Mouse (Mus musculus) limb, embryonic 11.5 days (tissue): ENCODE results near the gene Nrn1. TPM values are rescaled to one million over a fixed set of nuclear protein-coding genes. Genes with fewer than 3 reads are reported as not detected.

Source experiments
- ATAC-seq: fragments of 200-750 bp; cut with Nextera tagmentation; 2 replicates; pipeline ENCODE4 v1.8.0; 2017; ENCODE audit warnings: low read depth; ENCODE audit not compliant: insufficient number of reproducible peaks, low FRiP score, low TSS enrichment
- DNase-seq: peaks from one replicate; pipeline ENCODE4 v3.0.0-alpha.2; 2015; ENCODE audit warnings: low spot score
- H3K27ac ChIP-seq: fragments of 300-500 bp; sonication (generic); replicated peaks from 2 replicates; pipeline ENCODE4 v1.5.1; 2014; ENCODE audit warnings: low read depth, mild to moderate bottlenecking, low read length
- H3K27me3 ChIP-seq: fragments of 300-500 bp; sonication (generic); 2 replicates; pipeline ENCODE4 v1.6.1; 2014; ENCODE audit warnings: mild to moderate bottlenecking, low read length, mixed read lengths; ENCODE audit not compliant: control insufficient read depth, insufficient read depth
- H3K36me3 ChIP-seq: fragments of 300-500 bp; sonication (generic); 2 replicates; pipeline ENCODE4 v1.6.1; 2014; ENCODE audit warnings: mild to moderate bottlenecking, low read length, moderate library complexity, mixed read lengths; ENCODE audit not compliant: control insufficient read depth, insufficient read depth
- H3K4me1 ChIP-seq: fragments of 300-500 bp; sonication (generic); 2 replicates; pipeline ENCODE4 v1.6.1; 2014; ENCODE audit warnings: low read length, mixed read lengths; ENCODE audit not compliant: control insufficient read depth, insufficient read depth
- H3K4me2 ChIP-seq: fragments of 300-500 bp; sonication (generic); 2 replicates; pipeline ENCODE4 v1.6.1; 2014; ENCODE audit warnings: low read depth, mild to moderate bottlenecking, moderate library complexity; ENCODE audit not compliant: severe bottlenecking
- H3K4me3 ChIP-seq: fragments of 300-500 bp; sonication (generic); 2 replicates; pipeline ENCODE4 v1.5.1; 2014; ENCODE audit warnings: low read depth, low read length
- H3K9ac ChIP-seq: fragments of 300-500 bp; sonication (generic); 2 replicates; pipeline ENCODE4 v1.6.1; 2014; ENCODE audit warnings: mild to moderate bottlenecking, low read length
- H3K9me3 ChIP-seq: fragments of 300-500 bp; sonication (generic); 2 replicates; pipeline ENCODE4 v1.6.1; 2016; ENCODE audit warnings: low read length; ENCODE audit not compliant: control insufficient read depth
- WGBS: fragments of 180-500 bp; shearing (Covaris S2); extraction: QIAGEN DNeasy Blood & Tissue Kit; methylation state at CpG from one replicate; pipeline ENCODE4 v1.1.7; 2014; 5-methylcytosine and 5-hydroxymethylcytosine counted together
- polyA plus RNA-seq: library from polyadenylated mRNA; unstranded; fragments of >200 nt; fragmentation: Nextera tagmentation; extraction: Ambion mirVana; gene quantifications from 2 replicates; pipeline ENCODE4 v1.2.1, GENCODE M21; 2014

Nrn1 gene
- polyA plus RNA-seq, 1 experiment from 2014 or later, result 2.1 TPM

DNA sequence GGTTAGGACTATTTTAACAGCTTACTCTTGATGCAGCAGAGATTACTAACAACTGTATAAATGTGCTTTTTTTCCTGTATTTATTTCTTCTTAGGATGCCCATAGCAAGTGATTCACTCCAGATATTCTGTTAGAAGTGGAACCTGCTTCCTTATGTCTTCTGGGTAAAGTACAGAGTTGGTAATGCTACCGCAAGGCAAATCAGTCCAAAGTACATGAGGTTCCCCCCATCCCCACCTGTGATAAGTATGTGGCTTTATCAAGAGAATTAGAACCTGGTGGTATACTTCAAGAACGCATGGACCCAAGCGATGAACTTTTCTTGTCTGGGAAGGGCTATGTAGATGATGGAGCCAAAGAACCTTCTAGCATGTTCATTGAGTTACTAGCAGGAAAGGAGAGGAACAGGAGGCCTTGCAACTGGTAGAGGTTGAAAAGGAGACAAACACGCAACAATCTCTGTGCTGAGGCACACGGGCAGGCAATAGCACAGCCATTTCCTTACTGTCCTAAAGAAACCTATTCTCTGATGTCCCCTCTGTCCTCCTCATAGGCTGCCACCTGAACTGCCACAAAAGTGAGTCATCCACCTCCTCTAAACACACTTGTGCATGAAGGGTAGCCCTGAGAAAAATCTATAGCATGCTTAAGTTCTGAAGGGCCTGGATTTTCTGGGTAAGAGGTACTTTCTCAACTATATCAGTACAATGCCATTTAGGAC, 14.5 kb downstream of the Nrn1 start:
- Histone ChIP-seq H3K4me3 (no peak overlapping the region), H3K9me3 (no peaks in the 10 kb centered on the region), H3K36me3 (no peaks in the 10 kb centered on the region), H3K9ac (no peak overlapping the region), H3K4me2 (no peak overlapping the region), H3K27me3 (peaks cover 34% of the 10 kb centered on the region), H3K27ac (no peak overlapping the region), H3K4me1 (peaks cover 11% of the 10 kb centered on the region)
- ATAC-seq, result no peak
- DNase-seq, result no peak
- 91% methylated on average over 5 of the region's 5 CpGs for WGBS

DNA sequence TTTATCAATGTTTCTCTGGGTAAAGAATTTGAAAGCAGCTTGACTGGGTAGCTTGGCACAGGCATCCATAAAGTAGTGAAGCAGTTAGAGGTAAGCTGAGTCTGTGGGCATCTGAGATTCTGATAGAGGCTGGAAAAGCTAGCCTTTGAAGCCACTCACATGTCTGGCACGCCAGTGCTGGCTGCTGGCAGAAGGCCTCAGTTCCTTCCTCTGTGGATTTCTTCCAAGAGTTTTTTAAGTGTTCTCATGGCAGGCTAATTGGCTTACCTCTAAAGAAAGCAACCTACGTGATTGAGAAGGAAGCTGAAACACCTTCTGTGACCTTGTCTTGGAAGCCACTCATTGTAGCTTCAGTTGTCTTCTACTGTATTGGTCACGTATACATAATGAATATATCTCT, 17.6 kb downstream of the Nrn1 start:
- 76% methylated on average over 3 of the region's 3 CpGs for WGBS
- Histone ChIP-seq H3K4me1 (no peaks in the 10 kb centered on the region), H3K4me3 (no peak overlapping the region), H3K27me3 (peaks cover 5% of the 10 kb centered on the region; the same call in 1 of the 2 replicates), H3K36me3 (no peaks in the 10 kb centered on the region), H3K9me3 (no peaks in the 10 kb centered on the region), H3K4me2 (no peak overlapping the region), H3K9ac (no peak overlapping the region), H3K27ac (no peak overlapping the region)
- DNase-seq, result no peak
- no peak for ATAC-seq

DNA sequence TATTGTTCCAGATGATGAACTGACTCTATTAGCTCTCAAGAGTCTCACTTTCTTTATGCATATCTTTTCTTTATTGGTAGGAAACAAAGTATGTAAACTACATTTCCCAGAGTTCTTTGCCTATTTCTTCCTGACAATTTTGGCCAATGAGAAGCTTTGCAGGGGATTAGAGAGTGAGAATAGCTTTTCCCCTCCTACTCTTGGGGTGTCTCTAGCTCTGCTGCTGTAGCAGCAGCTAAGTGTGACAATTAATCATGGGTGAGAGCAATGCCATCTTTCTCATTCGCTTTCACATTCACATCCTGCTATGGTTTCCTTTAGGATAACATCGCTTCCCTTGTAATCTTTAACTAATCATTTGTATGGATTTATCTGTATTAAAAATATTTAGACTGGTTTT, 18.2 kb downstream of the Nrn1 start:
- WGBS, result 55% methylated on average over 2 of the region's 2 CpGs
- Histone ChIP-seq H3K36me3 (no peaks in the 10 kb centered on the region), H3K4me3 (no peak overlapping the region), H3K4me2 (no peak overlapping the region), H3K27me3 (no peaks in the 10 kb centered on the region), H3K4me1 (no peaks in the 10 kb centered on the region), H3K9ac (no peak overlapping the region), H3K9me3 (no peaks in the 10 kb centered on the region), H3K27ac (no peak overlapping the region)
- ATAC-seq (no peak), DNase-seq (no peak)

DNA sequence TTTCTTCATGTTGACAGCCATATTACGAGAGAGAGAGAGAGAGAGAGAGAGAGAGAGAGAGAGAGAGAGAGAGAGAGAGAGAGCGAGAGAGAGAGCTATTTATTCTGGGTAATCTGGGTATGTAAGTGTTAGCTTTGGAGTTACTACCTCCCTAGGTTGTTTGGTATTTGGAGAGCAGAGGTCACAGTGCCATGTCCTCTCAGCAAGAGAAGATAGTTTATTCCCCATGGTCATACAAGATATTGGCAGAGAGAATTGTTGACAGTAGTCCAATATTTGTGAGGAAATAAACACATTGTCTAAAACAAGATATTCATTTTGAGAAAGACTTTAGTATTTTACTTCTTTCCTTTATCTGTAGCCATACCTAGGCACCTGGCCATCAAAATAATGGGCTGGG, 20.8 kb downstream of the Nrn1 start:
- DNase-seq (no peak), ATAC-seq (no peak)
- Histone ChIP-seq H3K9me3 (no peaks in the 10 kb centered on the region), H3K4me2 (no peak overlapping the region), H3K36me3 (no peaks in the 10 kb centered on the region), H3K4me3 (no peak overlapping the region), H3K4me1 (no peaks in the 10 kb centered on the region), H3K27me3 (no peaks in the 10 kb centered on the region), H3K9ac (no peak overlapping the region), H3K27ac (no peak overlapping the region)
- 56% methylated on average over 2 of the region's 2 CpGs for WGBS

DNA sequence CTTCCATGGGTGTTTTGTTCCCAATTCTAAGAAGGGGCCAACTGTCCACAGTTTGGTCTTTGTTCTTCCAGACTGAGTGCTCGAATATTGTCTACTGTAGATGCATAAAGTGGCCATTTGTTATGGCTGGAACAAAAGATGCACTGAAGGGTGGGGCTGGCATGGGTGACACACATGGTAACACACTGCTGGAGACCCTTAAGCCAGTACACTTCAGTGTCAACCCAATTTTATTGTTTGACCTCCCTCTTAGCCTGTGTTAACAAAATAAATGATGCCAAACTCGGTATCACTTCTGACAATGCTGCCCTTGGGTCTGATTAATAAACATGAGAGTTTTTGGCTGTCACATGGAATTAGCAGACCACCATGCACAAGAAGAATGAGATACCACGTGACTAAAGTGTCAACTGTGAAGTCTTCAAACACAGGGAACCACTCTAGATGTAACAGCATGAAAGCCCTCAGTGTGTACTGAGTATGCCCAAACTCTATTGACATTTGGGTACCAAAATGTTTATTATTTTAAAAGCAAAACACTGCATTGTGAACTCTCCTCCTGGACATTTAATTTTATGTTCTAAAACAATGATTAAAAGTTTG, 27.7 kb downstream of the Nrn1 start:
- Histone ChIP-seq H3K27me3 (no peaks in the 10 kb centered on the region), H3K36me3 (no peaks in the 10 kb centered on the region), H3K4me2 (no peak overlapping the region), H3K9me3 (no peaks in the 10 kb centered on the region), H3K4me3 (no peak overlapping the region), H3K4me1 (no peaks in the 10 kb centered on the region), H3K9ac (no peak overlapping the region), H3K27ac (no peak overlapping the region)
- ATAC-seq, result no peak
- DNase-seq, result no peak
- 76% methylated on average over 3 of the region's 3 CpGs for WGBS

DNA sequence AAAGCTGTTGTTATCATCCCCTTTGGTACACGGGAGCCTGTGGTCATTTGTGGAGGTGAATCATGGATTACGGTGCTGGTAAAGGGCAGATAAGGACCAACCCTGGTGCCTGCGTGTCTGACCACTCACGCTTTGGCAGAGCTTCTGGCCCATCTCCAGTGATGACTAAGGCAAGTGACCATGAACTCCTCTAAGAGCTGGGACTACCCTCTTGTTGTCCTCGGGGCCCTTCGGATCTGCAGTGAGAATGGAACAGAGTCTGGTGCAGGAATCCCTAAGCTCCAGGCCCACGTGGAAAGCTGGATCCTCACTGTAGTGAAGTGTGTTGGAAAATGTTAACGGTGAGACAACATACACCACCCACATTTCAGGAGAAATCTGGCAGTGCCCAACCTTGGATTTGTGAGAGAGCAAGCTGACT, 38.6 kb downstream of the Nrn1 start:
- DNase-seq, result no peak
- Histone ChIP-seq H3K9me3 (no peaks in the 10 kb centered on the region), H3K4me2 (no peak overlapping the region), H3K27me3 (no peaks in the 10 kb centered on the region), H3K4me1 (no peaks in the 10 kb centered on the region), H3K4me3 (no peak overlapping the region), H3K36me3 (no peaks in the 10 kb centered on the region), H3K9ac (no peak overlapping the region), H3K27ac (no peak overlapping the region)
- ATAC-seq, result no peak
- WGBS, result 89% methylated on average over 8 of the region's 8 CpGs

DNA sequence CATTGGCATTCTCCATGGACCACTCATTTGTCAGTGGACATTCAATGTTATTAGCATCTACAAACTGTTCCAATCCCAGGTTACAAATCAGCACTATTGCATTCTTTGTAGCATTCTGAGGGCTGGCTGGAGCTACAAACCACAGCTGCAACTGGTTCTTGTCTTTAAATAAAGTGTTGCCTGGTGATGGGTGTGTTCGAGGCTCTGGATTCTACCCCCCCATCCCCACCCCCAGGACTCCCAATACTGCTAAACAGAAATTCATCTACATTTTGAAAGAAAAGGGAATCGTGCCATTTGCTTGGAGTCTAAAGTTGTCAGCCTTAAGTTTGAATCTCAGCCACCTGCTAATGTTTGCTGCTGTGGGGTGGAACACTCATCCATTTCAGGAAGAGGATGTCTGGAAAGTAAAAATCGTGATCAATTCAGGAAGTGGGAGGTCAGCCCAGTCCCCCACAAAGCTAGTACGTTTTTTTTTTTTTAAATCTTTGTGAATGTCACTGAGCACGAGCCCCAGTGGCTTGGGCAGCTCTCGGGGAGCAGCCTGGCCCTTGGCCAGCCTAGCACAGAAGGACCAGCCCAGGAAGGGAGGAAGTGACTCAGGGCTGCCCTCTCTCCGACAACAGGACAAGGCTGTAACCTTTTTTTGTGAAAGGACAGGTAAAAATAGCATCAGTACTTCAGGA, 39.3 kb downstream of the Nrn1 start:
- no peaks in the 10 kb centered on the region for H3K4me1 ChIP-seq
- no peak overlapping the region for H3K4me2 ChIP-seq
- no peak overlapping the region for H3K4me3 ChIP-seq
- WGBS, result 72% methylated on average over 7 of the region's 7 CpGs
- no peaks in the 10 kb centered on the region for H3K36me3 ChIP-seq
- ATAC-seq (no peak), DNase-seq (no peak)
- no peaks in the 10 kb centered on the region for H3K27me3 ChIP-seq
- H3K9me3 ChIP-seq, result no peaks in the 10 kb centered on the region
- H3K27ac ChIP-seq, result no peak overlapping the region
- H3K9ac ChIP-seq, result no peak overlapping the region

DNA sequence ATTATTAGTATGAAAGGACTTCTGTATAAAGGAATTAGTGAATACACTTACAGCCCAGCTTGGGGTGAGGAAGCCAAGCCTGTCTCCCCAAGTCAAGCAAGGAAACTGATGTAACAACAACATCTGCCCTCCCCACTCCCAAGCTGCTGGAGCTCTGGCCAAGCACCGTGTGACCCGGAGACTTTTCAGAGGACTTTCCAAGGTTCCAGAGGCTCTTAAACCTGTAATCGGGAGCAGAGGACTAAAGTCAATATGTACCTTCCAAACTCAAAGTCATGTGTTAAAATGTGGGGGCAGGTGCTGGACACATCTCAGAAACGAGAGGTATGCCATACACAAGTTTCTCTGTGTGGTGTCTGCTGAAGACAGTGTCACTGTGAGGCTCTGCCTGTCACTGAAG, 51.4 kb downstream of the Nrn1 start:
- Histone ChIP-seq H3K4me2 (no peak overlapping the region), H3K36me3 (no peaks in the 10 kb centered on the region), H3K27me3 (no peaks in the 10 kb centered on the region), H3K9ac (no peak overlapping the region), H3K9me3 (no peaks in the 10 kb centered on the region), H3K27ac (no peak overlapping the region), H3K4me3 (no peak overlapping the region), H3K4me1 (no peaks in the 10 kb centered on the region)
- WGBS, result 84% methylated on average over 4 of the region's 4 CpGs
- DNase-seq (no peak), ATAC-seq (no peak)
